Mouse (Mus musculus) hindbrain, embryonic 13.5 days (tissue): ENCODE data around the gene Actg1. TPM values are rescaled to one million over a fixed set of nuclear protein-coding genes. Genes with fewer than 3 reads are reported as not detected.

ENCODE experiments used
- ATAC-seq: fragments of 200-750 bp; cut with Nextera tagmentation; 2 replicates; pipeline ENCODE4 v1.8.0; 2017; ENCODE audit warnings: moderate TSS enrichment; ENCODE audit not compliant: low FRiP score
- H3K27ac ChIP-seq: fragments of 300-500 bp; sonication (generic); 2 replicates; pipeline ENCODE4 v1.5.1; 2015; ENCODE audit warnings: inconsistent platforms, mild to moderate bottlenecking, moderate library complexity
- H3K27me3 ChIP-seq: fragments of 300-500 bp; sonication (generic); 2 replicates; pipeline ENCODE4 v1.6.1; 2015; ENCODE audit warnings: mild to moderate bottlenecking, inconsistent platforms
- H3K36me3 ChIP-seq: fragments of 300-500 bp; sonication (generic); 2 replicates; pipeline ENCODE4 v1.6.1; 2015; ENCODE audit warnings: mild to moderate bottlenecking, inconsistent platforms
- H3K4me1 ChIP-seq: fragments of 300-500 bp; sonication (generic); replicated peaks from 2 replicates; pipeline ENCODE4 v1.6.1; 2015; ENCODE audit warnings: inconsistent platforms
- H3K4me2 ChIP-seq: fragments of 300-500 bp; sonication (generic); 2 replicates; pipeline ENCODE4 v1.6.1; 2015; ENCODE audit warnings: inconsistent platforms, mild to moderate bottlenecking, moderate library complexity
- H3K4me3 ChIP-seq: fragments of 300-500 bp; sonication (generic); 2 replicates; pipeline ENCODE4 v1.5.1; 2015; ENCODE audit warnings: mild to moderate bottlenecking, inconsistent platforms
- H3K9ac ChIP-seq: fragments of 300-500 bp; sonication (generic); 2 replicates; pipeline ENCODE4 v1.6.1; 2015; ENCODE audit warnings: mild to moderate bottlenecking, inconsistent platforms
- H3K9me3 ChIP-seq: fragments of 300-500 bp; sonication (generic); 2 replicates; pipeline ENCODE4 v1.6.1; 2016; ENCODE audit warnings: inconsistent platforms
- WGBS: fragments of 180-500 bp; shearing (Covaris S2); methylation state at CpG from one replicate; pipeline ENCODE4 v1.1.7; 2015; 5-methylcytosine and 5-hydroxymethylcytosine counted together
- polyA plus RNA-seq: library from polyadenylated mRNA; unstranded; fragments of >200 nt; fragmentation: Nextera tagmentation; extraction: Ambion mirVana; gene quantifications from 2 replicates; pipeline ENCODE4 v1.2.1, GENCODE M21; 2015

Actg1 gene
- polyA plus RNA-seq, 1 experiment from 2014 or later = 4,110 TPM

- Histone ChIP-seq H3K4me2 (no peak overlapping the region), H3K9me3 (no peaks in the 10 kb centered on the region), H3K27ac (no peak overlapping the region), H3K36me3 (peaks cover 9% of the 10 kb centered on the region), H3K27me3 (no peaks in the 10 kb centered on the region), H3K9ac (no peak overlapping the region), H3K4me3 (no peak overlapping the region), H3K4me1 (peaks cover 11% of the 10 kb centered on the region)
- 86% methylated on average over 10 of the region's 10 CpGs for WGBS
- no peak for ATAC-seq
These were observed 8.3 kb downstream of the Actg1 start for GRCm38 (mm10) chr11:120339978-120340513.

DNA sequence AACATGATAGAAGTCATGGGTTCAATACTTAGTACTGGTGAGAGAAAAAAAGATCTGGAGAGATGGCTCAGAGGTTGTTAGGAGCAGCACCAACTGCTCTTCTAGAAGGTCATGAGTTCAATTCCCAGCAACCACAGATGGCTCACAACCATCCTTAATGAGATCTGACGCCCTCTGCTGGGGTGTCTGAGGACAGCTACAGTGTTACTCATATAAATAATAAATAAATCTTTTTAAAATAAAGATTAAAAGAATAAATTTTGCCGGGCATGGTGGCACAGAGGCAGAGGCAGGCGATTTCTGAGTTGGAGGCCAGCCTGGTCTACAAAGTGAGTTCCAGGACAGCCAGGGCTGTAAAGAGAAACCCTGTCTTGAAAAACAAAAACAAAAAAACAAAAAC lies 9.6 kb downstream of the Actg1 start:
- 0 out of 2 replicates have a peak, but pooled peaks cover 7% of the 10 kb centered on the region for H3K9me3 ChIP-seq
- H3K36me3 ChIP-seq = no peaks in the 10 kb centered on the region
- no peak for ATAC-seq
- no peak overlapping the region for H3K27ac ChIP-seq
- WGBS = 74% methylated on average over 3 of the region's 3 CpGs
- no peak overlapping the region for H3K4me2 ChIP-seq
- H3K27me3 ChIP-seq = no peaks in the 10 kb centered on the region
- no peaks in the 10 kb centered on the region; the same call in 1 of the 2 replicates for H3K4me1 ChIP-seq
- H3K9ac ChIP-seq = no peak overlapping the region
- H3K4me3 ChIP-seq = no peak overlapping the region

DNA sequence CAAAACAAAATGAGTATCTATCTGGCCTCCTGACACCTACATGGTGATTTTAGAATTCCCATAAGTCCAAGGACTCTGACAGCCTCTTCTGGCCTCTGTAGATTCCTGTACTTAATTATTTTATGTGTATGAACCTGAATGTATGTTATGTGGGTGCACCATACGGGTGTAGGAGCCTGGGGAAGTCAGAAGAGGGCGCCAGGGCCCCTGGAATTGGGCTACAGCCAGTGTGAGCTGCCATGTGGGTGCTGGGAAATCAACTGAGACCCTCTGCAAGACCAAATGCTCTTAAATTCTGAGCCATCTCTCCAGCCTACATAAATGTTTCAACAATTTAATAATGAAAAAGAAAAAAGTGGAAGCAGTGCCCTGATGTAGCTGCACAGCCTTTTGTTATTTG lies 10.9 kb downstream of the Actg1 start:
- no peak for ATAC-seq
- H3K4me3 ChIP-seq = no peak overlapping the region
- no peaks in the 10 kb centered on the region for H3K27me3 ChIP-seq
- H3K4me1 ChIP-seq = no peaks in the 10 kb centered on the region
- 44% methylated on average over 2 of the region's 2 CpGs for WGBS
- H3K36me3 ChIP-seq = no peaks in the 10 kb centered on the region
- 0 out of 2 replicates have a peak, but pooled peaks cover 7% of the 10 kb centered on the region for H3K9me3 ChIP-seq
- no peak overlapping the region for H3K9ac ChIP-seq
- no peak overlapping the region for H3K4me2 ChIP-seq
- H3K27ac ChIP-seq = no peak overlapping the region

DNA sequence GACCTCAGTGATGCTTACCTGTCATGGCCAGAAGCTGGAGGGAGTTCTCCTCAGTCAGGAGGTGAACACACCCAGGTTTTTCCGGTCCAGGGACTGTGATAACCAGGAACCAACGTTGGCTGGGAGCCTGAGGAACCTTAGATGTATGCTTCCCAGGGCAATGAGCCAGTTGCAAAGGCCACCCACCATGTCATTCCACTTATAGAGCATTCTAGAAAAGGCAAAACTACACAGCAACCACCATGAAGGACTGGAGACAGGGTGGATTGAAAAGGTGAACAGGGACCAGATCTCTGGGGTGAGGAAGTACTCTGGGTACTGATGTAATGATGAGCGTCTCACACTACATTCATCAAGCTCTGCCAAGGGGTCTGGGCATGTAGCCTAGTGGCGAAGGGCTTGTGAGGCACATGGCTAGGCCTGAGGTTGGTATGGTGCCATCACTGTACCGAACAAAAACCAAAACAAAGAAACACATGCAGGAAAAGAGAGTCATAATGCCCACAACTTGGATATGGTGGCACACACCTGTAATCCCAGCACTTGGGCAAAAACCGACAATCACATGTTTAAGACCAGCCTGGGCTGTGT lies 12.8 kb downstream of the Actg1 start:
- Histone ChIP-seq H3K9me3 (peaks cover 8% of the 10 kb centered on the region; the same call in 1 of the 2 replicates), H3K4me2 (no peak overlapping the region), H3K27ac (no peak overlapping the region), H3K27me3 (no peaks in the 10 kb centered on the region), H3K36me3 (no peaks in the 10 kb centered on the region), H3K4me3 (no peak overlapping the region), H3K4me1 (no peaks in the 10 kb centered on the region), H3K9ac (no peak overlapping the region)
- 87% methylated on average over 6 of the region's 6 CpGs for WGBS
- no peak for ATAC-seq

GRCm38 (mm10) chr11:120320156-120320555 lies 28.2 kb downstream of the Actg1 start:
- no peak for ATAC-seq
- Histone ChIP-seq H3K4me2 (no peak overlapping the region), H3K9me3 (no peaks in the 10 kb centered on the region), H3K9ac (no peak overlapping the region), H3K4me1 (peaks cover 18% of the 10 kb centered on the region), H3K27ac (no peak overlapping the region), H3K4me3 (no peak overlapping the region), H3K36me3 (no peaks in the 10 kb centered on the region), H3K27me3 (no peaks in the 10 kb centered on the region)
- WGBS = 96% methylated on average over 10 of the region's 10 CpGs

DNA sequence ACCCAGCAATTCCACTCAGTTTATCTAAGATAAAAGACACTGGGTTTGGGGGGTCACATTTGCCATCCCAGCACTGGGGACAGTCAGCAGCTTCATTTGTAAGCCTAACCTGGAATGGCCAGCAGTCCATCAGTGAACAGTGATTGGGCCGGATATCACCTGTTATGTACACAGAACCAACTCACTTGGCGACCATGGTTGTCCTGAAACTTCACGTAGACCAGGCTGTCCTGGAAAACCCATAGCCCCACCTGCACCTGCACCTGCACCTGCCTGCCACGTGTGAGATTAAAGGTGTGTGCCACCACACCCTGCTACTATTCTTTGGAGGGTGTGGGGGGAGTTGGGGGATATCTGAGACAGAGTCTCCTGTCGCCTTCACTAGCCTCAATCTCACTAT lies 29.0 kb downstream of the Actg1 start:
- Histone ChIP-seq H3K27me3 (no peaks in the 10 kb centered on the region), H3K36me3 (no peaks in the 10 kb centered on the region), H3K4me1 (peaks cover 27% of the 10 kb centered on the region), H3K4me2 (no peak overlapping the region), H3K9ac (no peak overlapping the region), H3K27ac (no peak overlapping the region), H3K4me3 (no peak overlapping the region), H3K9me3 (no peaks in the 10 kb centered on the region)
- no peak for ATAC-seq
- 90% methylated on average over 5 of the region's 5 CpGs for WGBS

DNA sequence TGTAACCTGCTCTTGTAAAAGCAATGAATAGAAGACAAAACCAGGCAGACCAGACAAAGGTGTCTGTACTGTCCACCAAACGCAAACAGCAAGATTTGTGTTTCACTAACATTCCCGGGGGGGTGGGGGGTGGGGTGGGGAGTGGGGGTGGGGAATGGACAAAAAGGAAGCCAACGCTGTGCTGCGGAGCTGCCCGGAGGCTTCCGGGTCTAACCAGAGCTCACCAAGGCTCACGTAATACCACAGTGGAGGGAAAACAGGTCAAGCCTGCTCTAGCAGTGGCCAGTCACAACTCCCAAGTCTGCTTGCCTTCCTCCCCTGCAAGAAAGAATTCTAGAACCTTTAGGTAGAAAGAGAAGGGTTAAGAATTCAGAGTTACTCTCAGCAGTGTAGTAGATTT lies 30.9 kb downstream of the Actg1 start:
- H3K4me3 ChIP-seq = peak overlapping the region; percentile 48; the same call in 1 of the 2 replicates
- H3K27me3 ChIP-seq = no peaks in the 10 kb centered on the region
- 39% methylated on average over 7 of the region's 7 CpGs for WGBS
- H3K36me3 ChIP-seq = no peaks in the 10 kb centered on the region
- H3K9me3 ChIP-seq = no peaks in the 10 kb centered on the region
- no peak for ATAC-seq
- H3K9ac ChIP-seq = peak overlapping the region; percentile 87
- H3K4me1 ChIP-seq = peaks cover 32% of the 10 kb centered on the region
- H3K4me2 ChIP-seq = peak overlapping the region; percentile 82
- peak overlapping the region; percentile 98 for H3K27ac ChIP-seq

- H3K4me3 ChIP-seq = peak overlapping the region; percentile 48
- peak overlapping the region; percentile 87 for H3K9ac ChIP-seq
- no peaks in the 10 kb centered on the region for H3K36me3 ChIP-seq
- ATAC-seq = peak; percentile 12
- 26% methylated on average over 13 of the region's 13 CpGs for WGBS
- peak overlapping the region; percentile 82 for H3K4me2 ChIP-seq
- H3K27ac ChIP-seq = peak overlapping the region; percentile 98
- H3K9me3 ChIP-seq = no peaks in the 10 kb centered on the region
- no peaks in the 10 kb centered on the region for H3K27me3 ChIP-seq
- peaks cover 36% of the 10 kb centered on the region for H3K4me1 ChIP-seq
These were observed 31.6 kb downstream of the Actg1 start for GRCm38 (mm10) chr11:120316690-120317254.

DNA sequence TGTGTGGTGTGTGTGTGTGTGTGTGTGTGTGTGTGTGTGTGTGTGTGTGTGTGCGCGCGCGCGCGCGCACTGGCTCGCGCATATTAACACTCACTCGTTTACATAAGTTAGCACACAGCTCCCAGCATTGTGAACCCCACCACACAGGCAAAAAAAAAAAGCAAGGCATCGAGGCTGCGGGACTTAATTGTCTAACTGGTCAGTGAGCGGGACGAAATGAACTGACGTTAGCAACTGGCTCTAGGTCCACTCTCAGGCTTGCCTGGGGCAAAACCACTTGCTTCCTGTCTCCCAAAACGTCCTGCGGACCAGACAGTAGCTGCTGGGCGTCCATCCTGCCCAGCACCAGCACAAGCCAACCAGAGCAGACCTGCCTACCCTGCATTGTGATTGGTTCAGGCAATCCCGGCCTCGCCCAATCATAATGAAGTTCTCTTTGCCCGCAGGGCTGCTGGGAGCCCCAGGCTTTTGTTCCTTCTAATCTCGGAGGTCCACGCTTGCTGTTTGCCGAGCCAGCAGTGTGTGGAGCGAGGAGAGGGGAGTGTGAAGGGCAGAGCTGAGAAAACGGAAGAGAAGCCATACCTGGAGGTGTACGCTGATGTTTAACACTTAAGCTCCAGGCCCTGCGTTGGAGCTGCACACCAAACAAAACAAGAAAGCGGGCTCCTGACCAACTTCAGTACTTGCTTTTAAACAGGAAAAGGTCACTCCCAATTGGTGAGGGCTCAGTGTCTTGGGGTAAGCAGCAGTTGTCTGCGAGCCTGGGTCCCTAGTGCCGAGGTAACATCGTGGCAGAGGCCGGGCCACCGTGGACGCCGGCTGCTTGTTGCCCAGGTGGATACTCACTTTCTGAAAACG lies 32.3 kb downstream of the Actg1 start:
- peak overlapping the region; percentile 98 for H3K27ac ChIP-seq
- peaks cover 44% of the 10 kb centered on the region for H3K4me1 ChIP-seq
- peak overlapping the region; percentile 82 for H3K4me2 ChIP-seq
- no peaks in the 10 kb centered on the region for H3K36me3 ChIP-seq
- H3K27me3 ChIP-seq = no peaks in the 10 kb centered on the region
- ATAC-seq = peak; percentile 96
- peak overlapping the region; percentile 87 for H3K9ac ChIP-seq
- no peaks in the 10 kb centered on the region for H3K9me3 ChIP-seq
- H3K4me3 ChIP-seq = peak overlapping the region; percentile 48
- WGBS = 4% methylated on average over 36 of the region's 37 CpGs

DNA sequence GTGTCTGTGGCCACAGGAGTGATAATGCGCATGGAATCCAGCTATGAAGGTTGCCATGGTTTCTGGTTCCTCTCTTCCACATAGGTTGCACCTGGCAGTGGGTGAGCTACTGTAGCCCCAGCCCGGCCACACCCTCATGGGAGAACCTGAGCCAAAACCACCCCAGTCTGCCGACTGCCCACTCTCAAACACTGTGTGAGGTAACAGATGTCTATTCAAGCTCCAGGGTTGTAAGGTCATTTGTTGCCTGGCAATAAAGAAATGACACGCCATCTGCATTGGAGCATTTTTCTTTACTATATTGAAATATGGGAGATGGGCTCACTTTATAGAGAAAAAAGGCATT lies 33.0 kb downstream of the Actg1 start:
- Histone ChIP-seq H3K36me3 (no peaks in the 10 kb centered on the region), H3K4me2 (peak overlapping the region; percentile 82), H3K4me3 (peak overlapping the region; percentile 48), H3K27me3 (no peaks in the 10 kb centered on the region), H3K9ac (peak overlapping the region; percentile 87), H3K9me3 (no peaks in the 10 kb centered on the region), H3K27ac (peak overlapping the region; percentile 98), H3K4me1 (peaks cover 46% of the 10 kb centered on the region)
- WGBS = 15% methylated on average over 4 of the region's 4 CpGs
- no peak for ATAC-seq

DNA sequence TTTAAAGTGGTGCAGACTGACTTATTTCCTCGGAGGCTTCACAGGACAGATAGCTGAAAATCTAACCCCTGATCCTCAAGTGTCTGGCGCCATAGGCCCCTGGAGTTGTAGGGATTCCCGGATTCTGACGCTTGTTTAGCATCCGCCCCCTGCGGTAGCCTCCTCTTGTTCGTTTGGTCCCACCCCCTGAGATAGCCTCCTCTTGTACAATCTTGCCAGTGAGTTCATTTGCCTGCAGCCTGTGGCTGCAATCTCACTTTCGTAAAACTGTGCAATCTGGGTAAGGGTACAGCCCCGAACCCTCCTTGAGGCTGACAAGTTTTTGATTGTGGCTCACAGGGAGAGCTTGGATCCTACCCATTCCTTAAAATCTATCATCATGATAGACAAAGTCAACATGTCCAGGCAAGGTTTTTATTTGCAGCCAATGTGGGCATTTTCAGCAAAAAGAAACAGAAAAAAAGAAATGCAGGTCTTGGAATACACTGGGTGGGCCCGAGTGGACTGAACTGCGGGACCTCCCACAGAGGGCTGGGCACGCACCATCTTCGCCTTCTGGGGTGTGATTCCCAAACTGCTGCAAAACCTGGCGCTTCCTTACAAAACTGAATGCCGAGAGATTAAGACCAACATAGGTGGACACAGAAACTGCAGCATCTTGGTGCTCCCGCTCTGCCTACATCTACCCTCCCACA lies 33.5 kb downstream of the Actg1 start:
- no peaks in the 10 kb centered on the region for H3K27me3 ChIP-seq
- no peak for ATAC-seq
- peak overlapping the region; percentile 98 for H3K27ac ChIP-seq
- H3K4me3 ChIP-seq = peak overlapping the region; percentile 48
- H3K4me1 ChIP-seq = peaks cover 50% of the 10 kb centered on the region
- peak overlapping the region; percentile 82 for H3K4me2 ChIP-seq
- no peaks in the 10 kb centered on the region for H3K9me3 ChIP-seq
- WGBS = 38% methylated on average over 16 of the region's 16 CpGs
- H3K36me3 ChIP-seq = no peaks in the 10 kb centered on the region
- peak overlapping the region; percentile 87 for H3K9ac ChIP-seq
